Mouse (Mus musculus) heart, embryonic 15.5 days (tissue): ENCODE results near the gene Nr5a2. TPM values are rescaled to one million over a fixed set of nuclear protein-coding genes. Genes with fewer than 3 reads are reported as not detected.
A peak's percentile ranks its signal among the peaks of the same experiment; 100 is the strongest.
"Not testable (repeated sequence)": the region's sequence is repeated elsewhere in the genome, so short reads cannot be mapped to it uniquely, and the experiment has no call there.

ENCODE experiments used
- ATAC-seq: fragments of 200-750 bp; cut with Nextera tagmentation; replicated peaks from 2 replicates; pipeline ENCODE4 v1.8.0; 2017; ENCODE audit warnings: low read depth, moderate TSS enrichment; ENCODE audit not compliant: insufficient number of reproducible peaks, insufficient read depth, low FRiP score
- H3K27ac ChIP-seq: fragments of 300-500 bp; sonication (generic); 2 replicates; pipeline ENCODE4 v1.5.1; 2015; ENCODE audit warnings: mild to moderate bottlenecking, inconsistent platforms
- H3K27me3 ChIP-seq: fragments of 300-500 bp; sonication (generic); 2 replicates; pipeline ENCODE4 v1.6.1; 2015; ENCODE audit warnings: inconsistent platforms
- H3K36me3 ChIP-seq: fragments of 300-500 bp; sonication (generic); 2 replicates; pipeline ENCODE4 v1.6.1; 2015; ENCODE audit warnings: mild to moderate bottlenecking, inconsistent platforms
- H3K4me1 ChIP-seq: fragments of 300-500 bp; sonication (generic); replicated peaks from 2 replicates; pipeline ENCODE4 v1.6.1; 2015; ENCODE audit warnings: inconsistent platforms
- H3K4me2 ChIP-seq: fragments of 300-500 bp; sonication (generic); 2 replicates; pipeline ENCODE4 v1.6.1; 2015; ENCODE audit warnings: inconsistent platforms, mild to moderate bottlenecking, moderate library complexity
- H3K4me3 ChIP-seq: fragments of 300-500 bp; sonication (generic); 2 replicates; pipeline ENCODE4 v1.5.1; 2015; ENCODE audit warnings: mild to moderate bottlenecking, inconsistent platforms
- H3K9ac ChIP-seq: fragments of 300-500 bp; sonication (generic); 2 replicates; pipeline ENCODE4 v1.6.1; 2015; ENCODE audit warnings: mild to moderate bottlenecking, inconsistent platforms
- H3K9me3 ChIP-seq: fragments of 300-500 bp; sonication (generic); replicated peaks from 2 replicates; pipeline ENCODE4 v1.6.1; 2016; ENCODE audit warnings: inconsistent platforms
- WGBS: fragments of 180-500 bp; shearing (Covaris S2); methylation state at CpG from one replicate; pipeline ENCODE4 v1.1.7; 2015; ENCODE audit warnings: mixed read lengths; 5-methylcytosine and 5-hydroxymethylcytosine counted together
- polyA plus RNA-seq: library from polyadenylated mRNA; unstranded; fragments of >200 nt; fragmentation: Nextera tagmentation; extraction: Ambion mirVana; gene quantifications from 2 replicates; pipeline ENCODE4 v1.2.1, GENCODE M21; 2015

Nr5a2 gene
- polyA plus RNA-seq, 1 experiment from 2014 or later, result 0.30 TPM

- no peak overlapping the region for H3K9ac ChIP-seq
- no peaks in the 10 kb centered on the region for H3K27me3 ChIP-seq
- H3K36me3 ChIP-seq, result no peaks in the 10 kb centered on the region
- no peaks in the 10 kb centered on the region for H3K9me3 ChIP-seq
- 0 out of 2 replicates have a peak, but pooled peaks have one; percentile 31 for ATAC-seq
- H3K4me3 ChIP-seq, result no peak overlapping the region
- no peak overlapping the region for H3K4me2 ChIP-seq
- whole genome bisulfite sequencing, result 42% methylated on average over 12 of the region's 12 CpGs
- H3K4me1 ChIP-seq, result peaks cover 7% of the 10 kb centered on the region
- H3K27ac ChIP-seq, result no peak overlapping the region
Observed at GRCm38 (mm10) chr1:136832305-136833152, 127.7 kb downstream of the Nr5a2 start.

DNA sequence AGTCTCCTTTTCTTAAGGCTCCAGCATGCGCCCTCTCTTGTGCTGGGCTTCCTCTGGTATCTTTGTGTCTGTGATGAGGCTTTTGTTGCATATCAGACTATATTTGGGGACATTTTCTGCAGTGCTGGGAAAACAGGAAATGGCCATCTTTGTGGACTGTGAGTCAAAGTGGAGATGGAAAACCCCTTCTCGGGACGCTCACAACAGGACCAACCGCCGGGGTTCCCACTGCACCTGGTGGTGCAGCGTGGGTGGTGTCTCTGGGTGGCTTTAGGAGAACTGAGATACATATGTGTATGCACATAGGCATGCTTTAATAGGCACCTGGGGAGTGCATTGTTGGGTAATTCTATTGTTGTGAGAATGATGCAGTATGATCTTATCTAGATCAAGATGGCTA, 129.3 kb downstream of the Nr5a2 start:
- no peaks in the 10 kb centered on the region for H3K27me3 ChIP-seq
- H3K9me3 ChIP-seq, result no peaks in the 10 kb centered on the region
- H3K4me1 ChIP-seq, result peaks cover 7% of the 10 kb centered on the region
- no peak for ATAC-seq
- no peaks in the 10 kb centered on the region for H3K36me3 ChIP-seq
- no peak overlapping the region for H3K4me3 ChIP-seq
- H3K9ac ChIP-seq, result no peak overlapping the region
- no peak overlapping the region for H3K27ac ChIP-seq
- 70% methylated on average over 6 of the region's 6 CpGs for WGBS
- no peak overlapping the region for H3K4me2 ChIP-seq

DNA sequence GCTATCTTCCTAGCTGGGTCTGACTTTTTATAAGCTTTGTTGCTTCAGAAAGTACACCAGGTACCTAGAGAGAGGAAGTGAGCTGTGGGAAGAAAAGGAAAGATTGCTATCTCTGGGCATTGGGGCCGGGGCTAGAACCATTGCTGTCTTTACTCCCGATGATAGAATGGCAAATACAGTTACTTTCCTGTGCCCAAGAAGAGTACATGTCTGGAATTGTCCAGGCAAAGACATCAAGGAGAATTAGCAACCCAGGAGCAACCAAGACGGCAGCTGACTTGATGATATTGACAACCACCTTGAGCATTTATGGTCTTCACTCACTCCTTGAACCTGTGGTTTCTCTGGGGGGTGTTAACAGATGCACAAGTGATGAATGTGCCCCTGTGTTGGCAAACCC, 130.3 kb downstream of the Nr5a2 start:
- WGBS, result 88% methylated on average over 3 of the region's 3 CpGs
- ATAC-seq, result no peak

DNA sequence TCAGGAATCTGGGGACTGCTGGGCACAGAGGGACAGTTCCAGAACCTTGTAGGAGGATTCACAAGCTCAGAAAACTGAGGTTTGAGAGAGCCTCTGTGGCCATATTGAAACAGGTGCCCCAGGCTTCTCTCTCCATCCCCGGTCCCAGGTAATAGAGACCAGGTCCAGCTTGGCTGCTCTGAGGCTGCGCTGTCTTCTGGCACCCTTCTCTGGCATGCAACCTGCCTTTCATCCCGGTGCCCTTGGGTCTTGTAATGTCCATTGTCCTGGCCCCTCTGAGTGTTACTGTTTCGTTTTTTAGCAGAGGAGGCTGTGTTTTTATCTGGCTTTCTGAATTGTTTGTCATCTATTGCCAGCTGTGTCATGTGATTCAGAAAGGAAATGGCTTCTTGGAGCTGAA, 136.4 kb downstream of the Nr5a2 start:
- Histone ChIP-seq H3K4me3 (no peak overlapping the region), H3K27ac (no peak overlapping the region), H3K27me3 (no peaks in the 10 kb centered on the region), H3K9ac (no peak overlapping the region), H3K9me3 (no peaks in the 10 kb centered on the region), H3K36me3 (no peaks in the 10 kb centered on the region), H3K4me1 (no peaks in the 10 kb centered on the region), H3K4me2 (no peak overlapping the region)
- 69% methylated on average over 4 of the region's 4 CpGs for WGBS
- ATAC-seq, result no peak

More for the DNA sequence above, 130.3 kb downstream of the Nr5a2 start:
- Histone ChIP-seq H3K4me1 (peaks cover 7% of the 10 kb centered on the region), H3K4me2 (no peak overlapping the region), H3K27ac (no peak overlapping the region), H3K9ac (no peak overlapping the region), H3K4me3 (no peak overlapping the region), H3K36me3 (no peaks in the 10 kb centered on the region), H3K9me3 (no peaks in the 10 kb centered on the region), H3K27me3 (no peaks in the 10 kb centered on the region)

GRCm38 (mm10) chr1:136800625-136801024, 159.6 kb downstream of the Nr5a2 start:
- WGBS, result 57% methylated on average over 6 of the region's 6 CpGs
- H3K4me2 ChIP-seq, result no peak overlapping the region

DNA sequence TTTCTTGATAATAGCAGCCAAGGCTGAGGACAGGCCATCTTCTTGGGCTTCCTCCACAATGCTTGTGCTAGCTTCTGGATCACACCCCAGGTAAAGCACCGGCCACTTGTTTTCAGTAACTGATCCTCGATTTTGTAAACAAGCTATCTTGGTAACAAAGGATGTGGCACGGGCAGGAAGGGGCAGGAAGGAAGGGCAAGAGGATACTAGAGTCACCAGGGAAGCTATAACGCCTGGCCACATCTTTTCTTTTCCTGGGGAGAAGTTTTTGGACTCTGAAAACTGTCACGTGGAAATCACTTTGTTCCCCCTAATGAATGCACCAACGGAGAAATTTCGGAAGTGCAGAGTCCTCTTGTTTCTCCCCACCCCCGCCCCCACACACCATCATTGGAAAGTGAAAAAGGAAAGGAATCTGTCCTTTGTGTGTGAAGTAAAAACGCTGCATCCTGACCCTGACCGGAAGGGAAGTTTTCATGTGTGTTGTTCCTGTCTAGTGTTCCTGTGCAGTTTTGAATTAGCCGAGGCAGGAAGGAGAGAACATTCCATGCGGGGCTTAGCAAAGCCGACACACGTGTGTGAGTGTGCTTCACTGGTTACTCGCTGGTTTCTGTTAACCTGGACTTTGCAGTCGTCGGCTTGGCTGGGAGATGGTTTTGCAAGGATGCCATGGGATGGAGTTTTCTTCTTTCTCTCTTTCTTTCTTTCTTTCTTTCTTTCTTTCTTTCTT, 163.7 kb downstream of the Nr5a2 start:
- Histone ChIP-seq H3K36me3 (no peaks in the 10 kb centered on the region), H3K9ac (no peak overlapping the region), H3K9me3 (no peaks in the 10 kb centered on the region), H3K27me3 (no peaks in the 10 kb centered on the region), H3K4me2 (peak overlapping the region; percentile 41), H3K4me1 (no peaks in the 10 kb centered on the region), H3K27ac (0 out of 2 replicates have a peak overlapping the region, but pooled peaks have one; percentile 33), H3K4me3 (no peak overlapping the region)
- no peak for ATAC-seq
- 38% methylated on average over 17 of the region's 17 CpGs for WGBS

More at GRCm38 (mm10) chr1:136800625-136801024, 159.6 kb downstream of the Nr5a2 start:
- H3K36me3 ChIP-seq, result no peaks in the 10 kb centered on the region
- H3K9ac ChIP-seq, result no peak overlapping the region
- no peak overlapping the region for H3K4me3 ChIP-seq
- H3K4me1 ChIP-seq, result no peaks in the 10 kb centered on the region
- no peak overlapping the region for H3K27ac ChIP-seq
- H3K27me3 ChIP-seq, result no peaks in the 10 kb centered on the region
- no peaks in the 10 kb centered on the region for H3K9me3 ChIP-seq
- ATAC-seq, result no peak

GRCm38 (mm10) chr1:136792957-136793883, 167.0 kb downstream of the Nr5a2 start:
- not testable (repeated sequence) for H3K4me1 ChIP-seq, H3K4me3 ChIP-seq, H3K36me3 ChIP-seq, ATAC-seq, H3K9ac ChIP-seq, H3K27me3 ChIP-seq, H3K27ac ChIP-seq, H3K4me2 ChIP-seq, H3K9me3 ChIP-seq
- WGBS, result 89% methylated on average over 12 of the region's 12 CpGs
